Mouse (Mus musculus) liver, postnatal 0 days (tissue): ENCODE results near the gene Thsd4. TPM values are rescaled to one million over a fixed set of nuclear protein-coding genes. Genes with fewer than 3 reads are reported as not detected.

Source experiments
- ATAC-seq: fragments of 200-750 bp; cut with Nextera tagmentation; 2 replicates; pipeline ENCODE4 v1.8.0; 2017; ENCODE audit warnings: mild to moderate bottlenecking, moderate library complexity
- DNase-seq: peaks from one replicate; pipeline ENCODE4 v3.0.0-alpha.2; 2016
- H3K27ac ChIP-seq: fragments of 300-500 bp; sonication (generic); 2 replicates; pipeline ENCODE4 v1.5.1; 2014; ENCODE audit warnings: antibody characterized with exemption, moderate library complexity, mild to moderate bottlenecking, low read depth
- H3K27me3 ChIP-seq: fragments of 300-500 bp; sonication (generic); 2 replicates; pipeline ENCODE4 v1.6.1; 2014; ENCODE audit warnings: low read length, control low read depth, mixed read lengths; ENCODE audit not compliant: insufficient read depth
- H3K36me3 ChIP-seq: fragments of 300-500 bp; sonication (generic); replicated peaks from 2 replicates; pipeline ENCODE4 v1.6.1; 2014; ENCODE audit warnings: mild to moderate bottlenecking, control low read depth, low read length, moderate library complexity, mixed read lengths; ENCODE audit not compliant: insufficient read depth
- H3K4me1 ChIP-seq: fragments of 300-500 bp; sonication (generic); 2 replicates; pipeline ENCODE4 v1.6.1; 2014; ENCODE audit warnings: antibody characterized with exemption, mild to moderate bottlenecking, control low read depth; ENCODE audit not compliant: insufficient read depth
- H3K4me2 ChIP-seq: fragments of 300-500 bp; sonication (generic); 2 replicates; pipeline ENCODE4 v1.6.1; 2014; ENCODE audit warnings: low read depth, mild to moderate bottlenecking, low read length, moderate library complexity, mixed read lengths
- H3K4me3 ChIP-seq: fragments of 300-500 bp; sonication (generic); 2 replicates; pipeline ENCODE4 v1.5.1; 2014; ENCODE audit warnings: low read depth, low read length
- H3K9ac ChIP-seq: fragments of 300-500 bp; sonication (generic); replicated peaks from 2 replicates; pipeline ENCODE4 v1.6.1; 2014; ENCODE audit warnings: mild to moderate bottlenecking, moderate library complexity
- H3K9me3 ChIP-seq: fragments of 300-500 bp; sonication (generic); 2 replicates; pipeline ENCODE4 v1.6.1; 2016; ENCODE audit warnings: mild to moderate bottlenecking, control low read depth, low read length, mixed read lengths
- CTCF ChIP-seq: sonication (generic); IDR thresholded peaks from 2 replicates; pipeline ENCODE4 v1.5.1; 2016; ENCODE audit warnings: antibody characterized with exemption, low read depth
- EP300 ChIP-seq: IDR thresholded peaks from 2 replicates; pipeline ENCODE4 v1.6.1; 2016; ENCODE audit warnings: antibody characterized with exemption, low read depth, mild to moderate bottlenecking
- WGBS: fragments of 180-500 bp; shearing (Covaris S2); extraction: QIAGEN DNeasy Blood & Tissue Kit; methylation state at CpG from one replicate; pipeline ENCODE4 v1.1.7; 2014; ENCODE audit not compliant: insufficient replicate concordance; 5-methylcytosine and 5-hydroxymethylcytosine counted together
- polyA plus RNA-seq: library from polyadenylated mRNA; unstranded; fragments of >200 nt; fragmentation: Nextera tagmentation; extraction: Ambion mirVana; gene quantifications from 2 replicates; pipeline ENCODE4 v1.2.1, GENCODE M21; 2015

Thsd4 gene
- polyA plus RNA-seq, 1 experiment from 2014 or later = 0.70 TPM

GRCm38 (mm10) chr9:60010285-60010684 lies 511.6 kb downstream of the Thsd4 start:
- H3K9me3 ChIP-seq = no peaks in the 10 kb centered on the region
- ATAC-seq (no peak), DNase-seq (no peak)
- no peak overlapping the region for H3K4me2 ChIP-seq
- H3K9ac ChIP-seq = no peak overlapping the region
- 91% methylated on average over 1 of the region's 1 CpGs for whole genome bisulfite sequencing
- TF ChIP-seq CTCF (no peak), EP300 (no peak)
- no peaks in the 10 kb centered on the region for H3K36me3 ChIP-seq
- H3K27me3 ChIP-seq = no peaks in the 10 kb centered on the region
- no peaks in the 10 kb centered on the region for H3K4me1 ChIP-seq
- H3K27ac ChIP-seq = no peak overlapping the region
- no peak overlapping the region for H3K4me3 ChIP-seq

GRCm38 (mm10) chr9:60008936-60009335 lies 512.9 kb downstream of the Thsd4 start:
- Histone ChIP-seq H3K4me1 (no peaks in the 10 kb centered on the region), H3K4me3 (no peak overlapping the region), H3K36me3 (no peaks in the 10 kb centered on the region), H3K9me3 (no peaks in the 10 kb centered on the region), H3K27me3 (no peaks in the 10 kb centered on the region), H3K9ac (no peak overlapping the region), H3K4me2 (no peak overlapping the region), H3K27ac (no peak overlapping the region)
- ATAC-seq (no peak), DNase-seq (peak; percentile 25)
- 56% methylated on average over 7 of the region's 7 CpGs for WGBS
- TF ChIP-seq CTCF (no peak), EP300 (no peak)

- DNase-seq (no peak), ATAC-seq (no peak)
- Histone ChIP-seq H3K27ac (no peak overlapping the region), H3K4me1 (no peaks in the 10 kb centered on the region), H3K27me3 (no peaks in the 10 kb centered on the region), H3K9me3 (no peaks in the 10 kb centered on the region), H3K9ac (no peak overlapping the region), H3K36me3 (no peaks in the 10 kb centered on the region), H3K4me2 (no peak overlapping the region), H3K4me3 (no peak overlapping the region)
- TF ChIP-seq EP300 (no peak), CTCF (no peak)
- WGBS = 72% methylated on average over 8 of the region's 8 CpGs
These were observed 519.5 kb downstream of the Thsd4 start for GRCm38 (mm10) chr9:60002323-60002722.

GRCm38 (mm10) chr9:60001444-60001843 lies 520.4 kb downstream of the Thsd4 start:
- no peaks in the 10 kb centered on the region for H3K27me3 ChIP-seq
- no peak overlapping the region for H3K9ac ChIP-seq
- no peaks in the 10 kb centered on the region for H3K36me3 ChIP-seq
- H3K27ac ChIP-seq = no peak overlapping the region
- H3K4me2 ChIP-seq = no peak overlapping the region
- ATAC-seq = no peak
- H3K9me3 ChIP-seq = no peaks in the 10 kb centered on the region
- 66% methylated on average over 3 of the region's 3 CpGs for WGBS
- DNase-seq = no peak
- TF ChIP-seq CTCF (no peak), EP300 (no peak)
- no peak overlapping the region for H3K4me3 ChIP-seq
- H3K4me1 ChIP-seq = no peaks in the 10 kb centered on the region

- WGBS = 81% methylated on average over 4 of the region's 4 CpGs
- no peak overlapping the region for H3K27ac ChIP-seq
- ATAC-seq (no peak), DNase-seq (no peak)
- H3K4me2 ChIP-seq = no peak overlapping the region
- H3K27me3 ChIP-seq = no peaks in the 10 kb centered on the region
- H3K4me1 ChIP-seq = no peaks in the 10 kb centered on the region
- H3K9me3 ChIP-seq = no peaks in the 10 kb centered on the region
- no peak overlapping the region for H3K9ac ChIP-seq
- no peak overlapping the region for H3K4me3 ChIP-seq
- TF ChIP-seq EP300 = no peak
- no peak for TF ChIP-seq CTCF
- H3K36me3 ChIP-seq = no peaks in the 10 kb centered on the region
These were observed 524.1 kb downstream of the Thsd4 start for GRCm38 (mm10) chr9:59997725-59998124.

- Histone ChIP-seq H3K27me3 (no peaks in the 10 kb centered on the region), H3K36me3 (no peaks in the 10 kb centered on the region), H3K27ac (no peak overlapping the region), H3K9me3 (no peaks in the 10 kb centered on the region), H3K4me1 (no peaks in the 10 kb centered on the region), H3K9ac (no peak overlapping the region), H3K4me2 (no peak overlapping the region), H3K4me3 (no peak overlapping the region)
- WGBS = 78% methylated on average over 5 of the region's 5 CpGs
- TF ChIP-seq CTCF = no peak
- ATAC-seq (no peak), DNase-seq (no peak)
These were observed 530.4 kb downstream of the Thsd4 start for GRCm38 (mm10) chr9:59991407-59991806.

GRCm38 (mm10) chr9:59989864-59990263 lies 532.0 kb downstream of the Thsd4 start:
- H3K9me3 ChIP-seq = no peaks in the 10 kb centered on the region
- TF ChIP-seq EP300 (no peak), CTCF (peak; percentile 82)
- no peak overlapping the region for H3K4me3 ChIP-seq
- WGBS = 0% methylated on average over 1 of the region's 1 CpGs
- ATAC-seq (no peak), DNase-seq (peak; percentile 60)
- no peak overlapping the region for H3K27ac ChIP-seq
- H3K27me3 ChIP-seq = no peaks in the 10 kb centered on the region
- no peak overlapping the region for H3K4me2 ChIP-seq
- no peaks in the 10 kb centered on the region for H3K4me1 ChIP-seq
- H3K36me3 ChIP-seq = no peaks in the 10 kb centered on the region
- H3K9ac ChIP-seq = no peak overlapping the region
